Mouse (Mus musculus) right cerebral cortex, adult 2 months (tissue): ENCODE results near the gene Pxk.
A peak's percentile ranks its signal among the peaks of the same experiment; 100 is the strongest.
"Not testable (repeated sequence)": the region's sequence is repeated elsewhere in the genome, so short reads cannot be mapped to it uniquely, and the experiment has no call there.

Source experiments
- DNase-seq, 2 experiments: peaks; one replicate each; pipeline ENCODE4 v3.0.0; 2021 to 2022; ENCODE audit warnings: low spot score in 2 of 2

The Pxk gene

DNA sequence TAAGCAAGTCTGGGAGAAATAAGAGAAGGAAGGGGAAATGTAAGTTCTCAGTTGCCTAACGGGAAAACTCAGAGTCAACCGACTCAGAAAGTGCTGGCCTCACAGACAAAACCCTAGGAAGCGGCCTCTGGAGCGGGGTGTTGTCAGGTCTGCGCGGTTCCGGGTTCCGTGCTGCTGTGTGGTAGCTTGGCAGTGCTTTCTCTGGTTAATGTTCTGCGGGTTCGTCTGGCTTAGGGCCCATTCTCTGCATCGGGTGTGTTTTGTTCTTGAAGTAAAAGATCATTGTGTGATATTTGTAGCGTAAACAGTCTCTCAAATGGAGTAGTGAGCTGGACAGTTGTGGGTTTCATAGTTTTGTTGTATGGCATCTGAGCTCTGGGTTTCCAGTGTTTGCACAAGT lies 4.7 kb downstream of the Pxk start:
- no peak for DNase-seq

DNA sequence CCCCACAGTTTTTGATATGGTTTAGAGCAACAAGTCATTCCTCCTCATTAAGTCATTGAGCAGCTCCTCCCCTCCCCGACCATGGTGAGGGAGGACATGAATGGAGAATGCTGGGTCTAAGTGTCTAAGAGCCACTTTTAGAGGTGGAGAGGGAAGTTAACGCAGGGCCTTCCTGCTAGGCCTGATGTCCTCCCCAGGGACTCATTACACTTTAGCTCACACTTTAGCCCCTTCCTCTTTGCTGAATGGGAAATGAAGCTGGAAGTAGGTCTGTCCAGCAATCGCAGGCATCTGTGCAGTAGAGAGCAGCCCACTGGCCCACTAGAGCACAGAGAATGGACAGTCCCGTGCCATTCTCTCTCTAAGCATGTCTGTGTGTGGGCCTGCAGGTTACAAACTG lies 10.0 kb downstream of the Pxk start:
- no peak for DNase-seq

DNA sequence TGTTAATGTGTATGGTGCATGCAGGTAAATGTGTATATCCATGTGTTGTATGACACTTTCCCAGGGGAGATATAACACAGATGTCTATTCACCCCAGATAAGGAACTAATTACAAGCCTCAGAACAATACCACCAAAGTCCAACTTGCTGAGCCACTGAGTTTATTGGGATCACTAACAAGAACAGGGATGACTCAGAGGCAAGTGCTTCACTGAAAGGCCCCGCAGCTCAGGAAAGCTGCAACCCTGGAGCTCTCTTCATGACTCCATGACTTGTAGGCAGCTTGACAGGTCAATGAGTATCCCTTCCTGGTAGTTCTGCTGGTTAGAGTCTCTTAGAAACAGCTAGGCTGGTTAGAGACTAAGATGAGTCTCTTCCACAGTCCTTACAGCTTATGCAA lies 11.0 kb downstream of the Pxk start:
- no peak for DNase-seq

DNA sequence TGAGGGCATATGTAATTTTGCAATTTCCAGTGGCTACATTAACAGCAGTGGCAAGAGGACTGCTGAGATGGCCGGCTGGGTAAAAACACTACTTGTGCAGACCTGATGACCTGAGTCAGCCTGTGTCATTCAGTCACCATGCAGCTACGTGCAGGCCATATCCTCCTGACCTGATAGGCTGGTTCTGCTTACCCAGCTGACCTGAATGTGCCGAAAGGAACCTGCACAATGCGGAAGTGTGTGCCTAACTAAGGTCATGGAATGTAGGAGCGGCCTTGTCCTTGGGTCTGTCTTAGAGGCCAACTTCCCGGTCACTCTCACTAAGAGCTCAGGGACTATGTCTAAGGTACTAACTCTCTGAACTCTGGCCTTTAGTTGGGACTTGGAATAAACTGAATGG lies 13.5 kb downstream of the Pxk start:
- no peak for DNase-seq

DNA sequence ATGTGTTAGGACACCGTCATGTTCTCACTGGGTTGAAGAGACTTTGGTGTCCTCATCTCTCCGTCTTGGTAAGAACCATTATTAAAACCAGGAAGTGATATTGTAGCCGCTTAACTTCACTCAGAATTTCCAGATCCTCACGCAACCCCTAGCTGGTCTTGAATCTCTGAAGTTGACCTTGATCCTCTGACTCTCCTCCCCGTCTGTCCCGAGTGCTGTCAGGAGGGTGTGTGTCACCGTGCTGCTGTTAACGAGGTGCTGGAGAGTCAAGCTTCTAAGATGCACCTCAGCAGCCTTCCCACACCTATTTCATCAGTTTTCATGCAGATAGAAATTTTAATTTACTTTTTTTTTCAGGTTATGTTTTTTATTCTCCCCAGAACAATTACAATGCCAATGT lies 14.0 kb downstream of the Pxk start:
- no peak for DNase-seq

DNA sequence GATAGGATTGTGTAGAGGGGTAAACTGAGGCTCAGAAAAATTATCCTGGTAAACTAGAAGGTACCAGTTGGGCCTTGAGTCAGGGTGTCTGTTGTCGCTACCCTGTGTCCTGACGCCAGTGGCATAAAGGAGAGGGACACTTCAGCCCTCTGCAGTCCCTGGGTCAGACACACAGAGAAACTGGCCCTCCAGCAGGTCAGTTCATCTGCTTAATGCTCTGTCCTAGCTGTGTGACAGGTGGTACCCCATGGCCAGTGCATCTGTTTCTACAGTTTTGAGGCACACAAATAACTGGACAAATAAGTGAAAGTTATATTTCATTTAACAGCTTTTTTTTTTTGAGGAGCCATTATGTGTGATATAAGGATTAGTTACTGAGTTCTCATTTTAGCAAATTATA lies 15.6 kb downstream of the Pxk start:
- DNase-seq, result no peak

DNA sequence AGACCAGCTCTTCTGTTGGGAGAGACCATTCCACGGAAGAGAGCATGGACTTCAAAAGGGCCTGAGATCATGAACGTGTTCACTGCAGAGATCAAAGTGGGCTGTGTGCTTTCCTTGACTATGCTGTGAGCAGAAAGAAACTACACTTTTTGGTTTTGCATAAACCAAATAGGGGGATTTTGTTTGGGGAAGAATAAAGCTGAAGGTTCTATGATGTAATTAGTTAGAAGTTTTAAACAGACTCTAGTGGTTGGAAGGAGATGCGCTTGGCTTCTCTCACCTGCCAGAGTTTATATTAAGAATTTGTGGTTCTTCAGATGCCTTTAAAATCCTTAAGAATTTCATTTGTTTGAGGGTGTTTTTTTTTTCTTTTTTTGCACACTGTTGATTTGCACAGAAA lies 16.3 kb downstream of the Pxk start:
- DNase-seq, result no peak

DNA sequence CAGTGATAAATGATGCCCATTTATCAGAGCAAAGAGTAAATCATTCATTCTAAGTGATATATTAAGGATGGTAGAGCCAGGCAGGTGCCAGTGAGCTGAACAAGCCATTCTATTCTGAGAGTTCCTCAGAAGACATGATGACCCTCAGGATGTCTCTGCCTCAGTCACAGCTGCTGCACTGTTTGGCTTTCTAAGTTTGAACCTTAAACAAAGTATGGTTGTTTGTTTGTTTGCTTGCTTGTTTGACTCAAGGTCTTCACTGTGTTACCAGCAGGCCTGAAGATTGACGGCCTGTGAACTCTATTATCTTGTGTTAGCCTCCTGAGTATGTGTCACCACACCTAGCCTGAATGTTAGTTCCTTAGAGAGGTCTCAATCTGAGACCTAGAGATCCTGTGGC lies 16.7 kb downstream of the Pxk start:
- no peak for DNase-seq

DNA sequence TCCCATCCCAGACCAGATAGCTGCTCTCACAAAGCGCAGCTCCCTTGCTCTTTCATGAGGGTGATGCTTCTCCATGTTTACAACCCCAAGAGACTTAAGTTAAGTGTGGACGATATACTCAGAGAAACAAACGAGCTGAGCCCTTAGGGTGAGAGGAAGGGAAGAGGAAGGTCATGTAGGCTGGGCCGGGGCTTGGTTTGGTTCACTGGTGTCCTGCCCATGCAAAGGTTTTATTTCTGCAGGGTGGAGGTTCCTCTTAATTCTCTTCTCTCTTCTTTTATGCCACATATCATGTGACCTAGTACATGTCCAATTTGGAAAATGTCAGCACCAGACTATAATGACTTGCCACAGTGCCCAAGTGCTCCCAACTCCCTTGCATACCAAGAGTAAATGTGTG lies 17.8 kb downstream of the Pxk start:
- no peak for DNase-seq

DNA sequence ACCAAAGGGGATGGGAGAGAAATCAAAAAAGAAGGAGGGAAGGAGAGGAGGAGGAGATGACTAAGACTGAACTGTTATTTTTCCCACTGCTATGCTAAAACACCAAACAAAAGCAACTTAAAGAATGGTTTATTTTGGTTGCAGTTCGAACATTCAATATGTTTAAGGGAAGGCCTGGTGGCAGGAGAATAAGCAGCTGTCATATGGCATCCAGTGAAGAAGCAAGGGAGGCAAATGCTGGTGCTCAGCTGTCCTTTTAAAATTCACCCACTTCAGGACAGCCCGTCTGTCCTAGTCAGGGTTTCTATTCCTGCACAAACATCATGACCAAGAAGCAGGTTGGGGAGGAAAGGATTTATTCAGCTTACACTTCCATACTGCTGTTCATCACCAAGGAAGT lies 19.4 kb downstream of the Pxk start:
- no peak for DNase-seq

DNA sequence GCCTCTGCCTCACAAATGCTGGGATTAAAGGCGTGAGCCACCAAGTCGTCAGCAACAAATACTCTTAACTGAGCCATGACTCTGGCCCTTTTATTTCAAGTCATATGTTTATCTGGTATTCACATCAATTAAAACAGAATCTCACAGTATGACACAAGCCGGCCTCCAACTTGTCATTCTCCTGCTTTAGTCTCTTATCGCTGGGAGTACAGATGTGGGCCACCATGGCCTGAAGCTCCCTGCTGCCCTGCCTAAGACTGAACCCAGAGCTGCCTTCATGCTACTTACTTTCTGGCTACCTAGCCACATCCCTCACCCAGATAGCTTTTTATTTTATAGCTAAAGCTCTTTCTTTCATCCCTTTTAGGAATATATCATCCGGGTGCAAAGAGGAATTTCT lies 21.4 kb downstream of the Pxk start:
- DNase-seq, result no peak

DNA sequence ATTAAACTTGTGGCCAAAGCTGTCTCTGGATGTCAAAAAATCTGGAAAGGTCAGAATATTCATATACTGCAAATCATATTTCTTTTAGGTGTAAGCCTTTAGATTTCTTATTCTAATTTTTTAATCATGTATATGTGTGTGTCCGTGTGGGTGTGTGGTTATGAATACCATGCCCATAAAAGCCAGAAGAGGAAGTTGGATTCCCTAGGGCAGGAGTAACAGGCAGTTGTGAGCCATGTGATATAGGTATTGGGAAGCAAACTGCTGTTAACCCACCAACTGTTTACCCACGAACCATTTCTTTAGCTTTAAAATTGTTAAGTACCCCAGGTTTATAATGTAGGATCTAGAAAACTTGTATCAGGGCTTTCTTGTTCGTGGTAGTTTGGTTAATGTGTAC lies 21.9 kb downstream of the Pxk start:
- no peak for DNase-seq

DNA sequence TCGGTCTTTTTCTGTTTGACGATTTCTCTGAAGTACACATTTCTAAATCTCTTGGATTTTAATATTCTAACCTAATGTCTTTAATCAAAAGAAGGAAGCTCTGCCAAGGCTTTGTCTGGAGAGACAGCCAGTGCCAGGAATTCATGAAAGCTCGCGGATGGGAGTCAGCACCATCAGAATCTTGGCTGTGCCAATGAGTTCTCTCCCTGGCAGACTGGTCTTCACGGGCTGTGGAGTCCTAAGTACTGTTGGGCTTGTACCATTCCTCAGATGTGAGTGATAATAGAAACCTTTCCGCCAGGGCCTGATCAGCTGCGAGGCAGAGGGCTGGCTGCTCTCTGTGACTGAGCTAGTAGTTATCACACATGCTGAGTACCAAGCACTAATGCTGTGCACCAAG lies 25.1 kb downstream of the Pxk start:
- no peak for DNase-seq

DNA sequence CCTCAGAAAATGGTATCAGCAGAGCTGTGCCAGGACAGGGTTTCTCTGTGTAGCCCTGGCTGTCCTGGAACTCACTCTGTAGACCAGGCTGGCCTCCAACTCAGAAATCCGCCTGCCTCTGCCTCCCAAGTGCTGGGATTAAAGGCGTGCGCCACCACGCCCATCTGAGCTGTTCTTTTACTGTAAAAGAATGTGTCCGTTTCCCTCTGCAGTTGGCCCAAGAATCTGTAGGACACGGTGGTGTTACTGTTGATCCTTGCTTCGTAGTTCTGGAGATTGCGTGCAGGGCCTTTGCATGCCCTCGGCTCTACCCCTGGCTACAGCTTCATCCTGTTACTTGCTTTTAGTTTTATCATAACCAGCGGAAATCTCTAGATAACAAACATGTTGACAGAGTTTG lies 25.6 kb downstream of the Pxk start:
- not testable (repeated sequence) for DNase-seq

DNA sequence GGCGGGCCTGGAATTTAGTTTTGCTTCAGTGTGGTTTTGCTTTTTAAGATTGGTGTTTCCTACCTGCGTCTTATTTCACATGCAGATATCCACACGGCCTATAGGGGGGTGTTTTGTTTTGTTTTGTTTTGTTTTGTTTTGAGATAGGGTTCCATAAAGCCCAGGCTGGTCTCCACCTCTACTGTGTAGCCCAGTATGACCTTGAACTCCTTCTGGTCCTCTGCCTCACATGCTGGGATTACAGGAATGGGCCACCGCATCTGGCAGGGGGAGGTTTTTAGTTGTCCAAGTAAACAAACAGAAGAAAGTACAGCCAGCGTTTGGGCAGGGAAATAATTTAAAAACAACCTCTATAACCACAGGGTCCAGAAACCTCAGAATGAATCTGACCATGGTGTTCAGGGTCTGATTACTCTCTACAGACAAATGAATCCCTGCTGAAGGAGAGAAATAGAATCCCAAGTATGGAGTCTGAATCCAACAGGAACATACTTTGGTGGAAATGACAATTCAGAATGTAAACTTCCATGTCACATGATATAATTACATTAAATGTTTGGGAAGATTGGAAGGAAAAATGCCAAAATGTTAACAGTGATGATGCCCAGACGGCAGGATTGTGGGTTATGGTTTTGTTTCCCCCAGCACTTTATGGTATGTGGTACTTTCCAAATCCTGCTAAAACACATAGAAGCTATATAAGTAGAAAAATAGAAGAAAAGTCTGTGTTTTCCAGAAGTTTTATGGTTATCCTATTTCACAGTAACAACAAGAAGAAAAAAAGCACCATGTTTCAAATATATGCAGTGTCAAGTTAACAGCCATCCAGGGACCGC lies 26.3 kb downstream of the Pxk start:
- no peak for DNase-seq

DNA sequence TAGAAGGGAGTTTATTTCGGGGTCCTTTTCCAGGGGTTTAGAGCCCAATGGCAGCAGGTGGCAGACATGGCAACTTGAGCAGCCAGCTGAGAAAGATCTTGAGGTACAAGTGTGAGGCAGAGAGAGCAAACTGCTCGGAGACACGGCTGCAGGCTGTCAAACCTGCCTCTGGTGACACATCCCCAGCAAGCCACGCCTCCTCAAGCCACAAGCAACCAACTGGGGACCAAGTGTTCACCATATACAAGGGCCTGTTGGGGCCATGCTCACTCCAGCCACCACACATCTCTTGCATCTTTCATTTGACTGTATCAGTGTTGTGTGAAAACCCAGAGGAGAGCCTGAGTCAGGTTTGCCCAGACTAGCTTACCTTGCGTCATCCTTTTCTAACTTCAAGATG lies 30.0 kb downstream of the Pxk start:
- DNase-seq, result no peak

DNA sequence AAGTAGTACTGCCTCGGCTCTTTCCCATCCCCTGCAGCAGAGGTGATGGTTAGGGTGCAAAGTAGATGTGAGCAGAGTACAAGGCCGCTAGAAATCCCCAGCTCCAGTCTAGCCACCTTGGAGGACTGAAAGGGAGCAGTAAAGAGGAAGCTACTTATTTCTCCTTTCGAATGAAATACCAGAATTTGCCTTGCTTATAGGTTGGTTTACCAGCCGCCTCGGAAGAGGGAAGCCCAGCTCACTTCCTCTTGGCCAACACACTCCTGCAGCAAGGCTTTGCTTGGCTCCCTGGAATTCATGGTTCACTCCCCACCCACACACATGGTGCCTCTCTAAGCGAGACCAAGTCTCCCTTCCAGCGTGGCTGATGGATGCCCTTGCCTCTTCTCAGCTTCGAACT lies 34.8 kb downstream of the Pxk start:
- no peak for DNase-seq

DNA sequence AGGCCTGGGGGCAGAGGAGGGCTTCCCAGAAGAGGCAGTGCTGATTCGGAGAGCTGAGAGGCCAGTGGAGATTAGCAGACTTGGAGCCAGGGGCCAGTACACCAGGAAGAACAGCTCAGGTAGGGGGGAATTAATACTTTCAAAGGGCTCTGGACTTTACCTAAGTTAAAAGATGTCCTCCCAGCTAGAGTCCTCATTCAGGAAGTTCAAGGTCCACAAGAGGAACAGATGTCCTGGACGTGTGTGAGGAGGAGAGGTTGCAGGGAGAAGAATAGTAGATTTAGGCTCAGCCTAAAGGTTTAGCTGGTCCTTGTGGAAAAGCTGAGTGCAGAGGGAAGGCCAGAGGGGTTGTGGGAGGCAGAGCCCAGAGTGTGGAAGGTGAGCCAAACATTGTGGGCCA lies 36.2 kb downstream of the Pxk start:
- DNase-seq, result no peak

DNA sequence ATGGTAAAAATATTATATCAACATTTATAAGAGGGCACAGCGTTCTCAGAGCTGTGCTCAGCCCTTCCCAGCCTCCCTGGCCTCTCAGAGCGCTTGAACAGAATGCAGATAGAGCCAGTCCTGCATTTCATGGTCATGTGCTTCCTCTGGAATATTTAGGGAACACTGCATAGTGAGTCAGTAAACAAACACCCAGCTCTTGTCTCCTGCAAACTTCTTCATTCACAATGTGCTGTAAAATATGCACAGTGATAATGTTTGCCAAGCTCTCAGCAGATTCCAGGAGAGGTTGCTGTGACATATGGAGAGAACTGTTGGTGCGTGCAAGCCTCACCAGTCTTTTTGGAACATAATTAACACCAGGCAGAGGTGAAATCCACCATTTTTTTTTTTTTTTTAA lies 37.1 kb downstream of the Pxk start:
- peak; percentile 45 to 55 for DNase-seq

DNA sequence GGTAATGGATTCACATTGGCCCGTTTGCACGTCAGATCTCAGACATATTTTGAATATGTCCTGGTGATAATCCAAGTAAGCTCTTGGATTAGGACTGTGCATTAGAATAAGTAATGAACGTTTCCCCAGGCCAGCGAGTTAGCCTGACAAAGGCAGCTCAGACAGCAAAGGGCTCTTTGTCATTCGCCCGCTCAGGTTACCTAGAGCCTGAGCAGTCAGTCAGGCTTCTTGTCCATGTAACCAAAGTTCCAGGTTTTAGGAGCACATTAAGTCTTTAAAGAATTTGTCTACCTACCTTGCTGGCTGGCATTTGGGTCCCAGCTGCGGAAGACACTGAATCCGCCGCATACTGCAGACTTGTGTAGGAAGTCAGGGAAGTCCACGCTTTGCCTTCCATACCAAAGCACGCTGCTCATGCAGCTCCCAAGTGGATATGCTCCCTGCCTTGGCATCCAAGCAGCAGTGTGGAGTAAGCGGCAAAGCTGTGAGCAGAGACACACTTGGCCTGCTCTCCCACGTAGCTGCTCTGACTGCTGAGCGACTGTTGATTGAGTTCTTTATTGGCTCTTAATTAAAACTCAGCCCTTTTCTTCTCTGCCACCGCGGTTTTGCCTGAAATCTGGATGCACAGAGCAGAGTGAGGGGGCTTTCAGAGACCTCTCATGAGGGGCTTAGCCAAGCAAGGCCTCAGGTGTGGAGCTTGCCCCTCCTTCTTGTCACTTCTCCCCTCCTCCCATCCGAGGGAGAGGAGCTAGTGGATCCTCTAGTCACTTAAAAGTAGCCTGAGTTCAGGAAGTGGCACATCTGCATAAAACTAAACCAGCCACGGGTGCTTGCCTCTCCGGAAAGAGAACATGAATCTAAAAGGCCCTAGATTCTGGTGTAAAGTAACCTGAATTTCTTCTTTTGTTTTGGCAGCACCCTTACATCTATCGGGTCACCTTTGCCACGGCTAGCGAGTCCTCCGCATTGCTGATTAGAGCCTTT lies 42.0 kb downstream of the Pxk start:
- DNase-seq, result peak in 1 of 2 experiments; percentile 23

DNA sequence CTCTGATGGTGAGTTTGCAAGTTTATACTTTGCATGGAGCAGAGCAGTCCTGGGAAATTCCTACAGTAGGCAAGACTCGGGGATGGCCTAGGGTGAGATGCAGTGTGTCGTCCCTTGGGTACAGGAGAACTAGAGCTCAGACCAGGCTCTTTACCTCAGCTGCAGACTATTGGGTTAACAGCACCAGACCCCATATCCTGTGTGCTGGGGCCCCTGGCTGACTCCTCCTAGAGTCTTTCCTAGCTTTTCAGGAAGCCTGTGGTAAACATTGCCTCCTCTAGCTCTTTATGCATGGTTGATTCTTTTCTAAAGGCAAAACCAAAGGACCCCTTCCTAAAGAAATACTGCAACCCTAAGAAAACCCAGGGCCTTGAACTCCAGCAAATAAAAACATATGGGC lies 43.1 kb downstream of the Pxk start:
- no peak for DNase-seq

DNA sequence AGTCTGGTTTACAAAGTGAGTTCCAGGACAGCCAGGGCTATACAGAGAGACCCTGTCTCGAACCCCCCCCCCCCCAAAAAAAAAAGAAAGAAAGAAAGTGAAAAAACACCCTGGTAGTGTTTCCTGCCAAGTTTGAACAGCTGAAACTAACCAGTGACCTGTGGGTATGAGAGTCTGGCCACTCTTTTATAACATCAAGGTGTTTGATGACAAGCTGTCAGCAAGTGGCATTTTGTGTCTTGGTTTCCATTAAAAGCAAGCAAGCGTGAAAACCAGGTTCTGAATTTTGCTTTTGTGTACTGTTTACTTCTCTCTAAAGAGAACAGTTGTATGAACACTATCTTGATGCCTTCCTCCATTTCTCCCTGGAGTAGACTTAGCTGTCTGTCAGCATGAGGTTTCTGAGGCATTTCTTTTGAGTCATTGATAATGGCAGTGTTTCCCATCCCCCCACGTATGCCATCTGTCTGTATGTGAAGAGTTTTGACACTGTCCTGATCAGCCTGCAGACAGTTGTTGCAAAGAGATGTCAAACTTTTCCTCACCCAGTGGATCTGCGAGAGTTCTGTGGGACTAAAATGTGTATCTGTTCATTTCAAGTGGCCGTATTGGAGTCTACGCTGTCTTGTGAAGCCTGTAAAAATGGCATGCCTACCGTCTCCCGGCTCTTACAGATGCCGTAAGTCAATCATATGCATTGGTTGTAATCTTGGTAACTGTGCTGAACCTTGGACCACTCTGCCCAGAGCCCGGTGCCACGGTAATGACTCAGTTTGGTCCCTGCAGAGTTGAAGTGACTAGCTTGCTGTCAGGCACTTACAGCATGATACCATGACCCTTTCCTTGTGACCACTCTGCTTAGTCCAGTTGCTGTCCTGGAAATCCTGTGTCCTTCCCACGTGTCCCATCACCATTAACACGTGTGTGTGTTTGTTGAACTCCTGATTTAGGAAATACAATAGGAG lies 47.9 kb downstream of the Pxk start:
- no peak for DNase-seq
